Mouse (Mus musculus) cerebellum, adult 18-20 months (tissue): ENCODE data around the gene Romo1.
A peak's percentile ranks its signal among the peaks of the same experiment; 100 is the strongest.
"Not testable (repeated sequence)": the region's sequence is repeated elsewhere in the genome, so short reads cannot be mapped to it uniquely, and the experiment has no call there.

Source experiments
- DNase-seq, 2 experiments: peaks; one replicate each; pipeline ENCODE4 v3.0.0; 2021

Gene Romo1

DNA sequence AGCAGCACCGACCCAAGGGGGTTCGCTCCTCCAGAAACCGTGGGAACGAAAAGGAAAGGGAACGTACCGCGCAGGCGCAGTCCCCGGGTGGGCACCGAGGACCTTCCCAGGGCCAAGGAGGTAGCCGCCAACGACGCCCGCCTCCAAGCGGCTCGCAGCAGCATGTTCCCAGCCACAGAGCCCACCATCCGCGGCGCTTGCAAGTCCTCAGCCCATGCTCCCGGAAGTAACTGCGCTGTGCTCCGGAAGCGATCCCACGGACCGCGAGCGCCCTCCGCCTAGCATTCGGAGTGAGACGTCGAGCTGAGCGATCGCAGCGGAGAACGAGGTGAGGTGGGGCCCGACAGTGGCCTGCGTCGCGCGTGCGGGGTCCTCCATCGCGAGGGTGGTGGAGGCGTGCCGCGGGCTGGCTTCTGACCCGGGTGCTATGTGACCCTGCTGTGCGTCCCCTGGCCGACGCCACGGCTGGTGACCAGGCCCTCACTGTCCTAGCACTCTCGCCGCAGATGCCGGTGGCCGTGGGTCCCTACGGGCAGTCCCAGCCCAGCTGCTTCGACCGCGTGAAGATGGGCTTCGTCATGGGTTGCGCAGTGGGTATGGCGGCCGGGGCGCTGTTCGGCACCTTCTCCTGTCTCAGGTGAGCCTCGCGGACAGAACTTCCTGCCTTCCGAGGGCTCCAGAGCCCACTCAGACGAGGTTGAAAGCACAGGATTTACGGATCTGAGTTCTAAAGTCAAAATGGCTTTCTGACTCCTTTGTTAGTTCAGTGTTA is at the start of gene Romo1, which contains the start of gene Nfs1:
Romo1 (plus strand) TSS at position 87 of the 772 bp plus-strand sequence.
Nfs1 (minus strand) TSS at position 234 of the 772 bp plus-strand sequence.
- peak; percentile 89 to 90 for DNase-seq

DNA sequence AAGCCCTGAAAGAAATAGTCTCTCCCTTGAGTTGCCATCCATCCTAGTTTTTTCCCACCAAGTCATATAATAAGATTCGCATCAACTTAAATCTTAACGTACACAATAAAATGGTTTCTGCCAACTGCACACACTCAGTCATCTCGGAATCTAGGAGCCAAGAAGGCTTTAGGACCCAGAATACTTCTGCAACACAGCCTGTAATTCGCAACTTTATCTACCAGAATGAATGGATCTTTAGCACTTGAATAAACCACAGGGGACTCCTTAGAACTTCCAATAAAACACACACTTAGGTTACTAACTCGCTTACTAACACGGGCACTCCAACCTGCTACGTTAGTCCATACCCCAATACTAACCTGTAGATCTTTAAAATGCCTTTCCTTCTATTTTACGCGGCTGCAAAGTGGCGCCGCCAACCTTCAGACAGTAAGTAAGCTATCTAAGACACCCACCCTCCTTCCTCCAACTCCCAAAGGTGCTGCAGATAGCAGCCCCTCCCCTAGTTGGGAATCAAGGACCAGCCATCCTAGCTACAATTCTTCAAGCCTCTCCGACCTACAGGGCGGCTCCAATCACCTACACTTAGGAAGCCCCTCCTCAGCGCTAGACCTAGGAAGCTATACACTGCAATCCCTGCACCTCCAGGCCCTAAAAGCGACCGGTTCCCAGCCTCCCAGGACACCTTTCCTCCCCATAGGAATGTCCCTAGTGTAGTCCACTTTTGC is 33.0 kb upstream of the Romo1 start:
- peak; percentile 19 to 22 for DNase-seq

DNA sequence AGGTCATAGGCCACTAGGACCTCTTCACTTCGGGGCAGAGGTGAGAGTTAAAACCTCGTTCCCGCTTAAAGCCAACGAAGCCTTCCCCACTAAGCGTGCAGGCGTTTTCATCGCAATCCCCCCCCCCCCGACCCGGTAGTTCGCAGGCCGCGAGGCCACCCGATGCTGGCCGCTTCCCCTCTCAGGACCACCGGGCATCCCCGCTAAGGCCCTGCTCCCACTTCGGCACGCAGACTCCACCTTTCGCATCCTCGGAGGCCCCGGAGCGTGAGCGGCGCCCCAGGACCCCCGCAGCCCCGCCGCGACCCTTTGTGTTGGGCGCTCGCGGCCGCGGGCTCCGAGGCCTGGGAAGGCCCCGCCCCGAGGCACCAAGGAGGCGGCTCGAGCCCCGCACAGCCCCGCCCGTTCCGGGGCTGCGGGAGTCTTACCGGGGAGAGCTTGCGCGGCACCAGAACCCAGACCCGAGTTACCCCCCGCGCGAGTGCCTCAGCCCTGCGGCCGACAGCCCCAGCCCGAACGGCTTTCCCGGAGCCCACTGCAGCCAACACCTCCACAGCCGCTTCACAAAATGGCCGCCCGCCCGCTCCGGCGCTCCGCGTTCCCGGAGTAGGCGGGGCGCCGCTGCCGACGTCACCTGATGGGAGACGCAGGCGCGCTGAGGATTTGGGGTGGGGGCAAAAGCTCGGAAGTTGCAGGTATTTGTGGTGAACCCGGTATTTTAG is 32.3 kb upstream of the Romo1 start, which contains the start of the genes Cpne1 and Rbm12:
Cpne1 (minus strand) TSS at position 608 of the 722 bp plus-strand sequence.
Rbm12 (minus strand) TSS at position 621 of the 722 bp plus-strand sequence.
- DNase-seq: peak; percentile 90 to 95

DNA sequence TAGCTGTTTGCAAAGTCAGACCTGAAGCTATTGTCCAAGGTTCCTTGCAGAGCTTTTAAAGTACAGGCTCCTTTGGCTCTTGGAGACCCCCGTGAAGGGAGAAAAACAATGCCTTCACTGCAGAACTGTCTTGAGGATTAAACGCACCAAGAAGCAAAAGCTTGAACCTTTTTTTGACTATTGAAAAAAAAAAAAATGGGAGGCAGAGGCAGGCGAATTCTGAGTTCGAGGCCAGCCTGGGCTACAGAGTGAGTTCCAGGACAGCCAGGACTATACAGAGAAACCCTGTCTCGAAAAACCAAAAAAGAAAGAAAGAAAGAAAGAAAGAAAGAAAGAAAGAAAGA is 31.8 kb upstream of the Romo1 start:
- DNase-seq: not testable (repeated sequence)

DNA sequence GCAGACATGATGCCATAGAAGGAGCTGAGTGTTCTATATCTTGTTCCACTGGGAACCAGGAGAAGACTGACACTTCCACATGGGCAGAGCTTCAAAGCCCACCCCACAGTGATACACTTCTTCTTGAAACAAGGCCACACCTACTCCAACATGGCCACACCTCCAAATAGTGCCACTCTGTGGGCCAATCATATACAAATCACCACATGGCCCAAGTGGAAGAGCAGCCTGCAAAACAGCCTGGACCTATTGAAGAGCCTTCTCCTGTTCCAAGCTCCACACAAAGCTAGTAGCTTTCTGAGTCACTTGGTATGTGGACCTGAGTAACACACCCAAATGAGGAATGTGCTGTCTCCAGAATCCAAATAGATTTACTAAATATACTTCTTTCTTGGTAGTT is 24.3 kb upstream of the Romo1 start:
- DNase-seq: no peak

DNA sequence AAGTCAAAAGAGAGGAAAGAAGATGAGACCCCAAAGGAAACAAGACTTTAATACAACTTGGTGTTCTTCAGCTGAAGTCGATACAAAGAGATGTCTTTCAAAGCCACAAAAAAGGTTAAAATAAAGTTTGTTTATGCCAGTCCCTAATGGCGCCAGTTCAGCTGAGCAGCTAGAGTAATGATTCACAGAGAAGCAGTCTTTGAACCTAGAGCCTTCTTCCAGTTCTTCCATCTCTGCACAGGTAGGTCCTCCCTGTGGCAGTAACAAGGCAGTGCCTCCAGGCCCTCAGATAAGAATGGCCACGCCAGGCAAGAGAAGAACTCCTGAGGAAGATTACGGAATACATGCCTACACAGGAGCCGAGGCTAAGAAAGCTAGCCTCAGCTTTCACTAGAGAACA is 20.1 kb upstream of the Romo1 start:
- no peak for DNase-seq

DNA sequence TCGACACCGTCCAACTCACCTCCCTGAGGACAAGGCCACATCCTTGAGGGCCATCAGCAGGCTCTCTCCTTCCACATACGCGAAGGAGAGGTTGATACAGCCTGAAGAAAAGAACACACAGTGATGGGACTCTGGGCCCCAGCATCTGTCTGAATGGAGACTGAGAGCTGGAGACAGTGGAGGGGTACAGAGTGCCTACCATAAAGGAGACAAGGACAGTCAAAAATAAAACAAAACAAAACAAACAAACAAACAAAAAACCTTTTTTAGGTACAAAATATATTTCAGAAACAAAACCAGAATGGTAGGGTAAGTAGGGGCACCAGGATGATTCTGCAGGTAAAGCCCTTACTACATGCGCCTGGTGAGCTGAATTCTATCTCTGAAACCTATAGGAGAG is 16.8 kb upstream of the Romo1 start, which contains the start of gene Gm28036:
Gm28036 (minus strand) TSS at position 101 of the 400 bp plus-strand sequence.
- no peak for DNase-seq

DNA sequence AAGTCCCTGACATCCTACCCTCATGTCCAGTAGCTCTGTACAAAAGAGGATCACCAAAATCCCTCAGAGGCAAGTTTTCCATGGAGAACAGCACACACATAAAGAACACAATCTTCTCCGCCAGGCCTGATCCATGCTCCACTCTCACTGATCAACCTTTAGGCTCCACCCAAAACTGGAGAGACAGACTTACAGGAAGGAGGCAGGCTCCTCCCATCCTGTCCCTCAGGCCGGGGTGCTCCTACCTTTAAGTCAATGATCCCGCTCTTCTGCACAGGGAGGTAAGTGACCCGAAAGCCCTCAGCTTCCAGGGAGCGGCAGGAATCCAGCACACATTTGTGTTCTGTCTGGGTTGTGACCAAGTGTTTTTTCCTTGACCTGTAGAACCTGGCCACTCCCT is 9.7 kb upstream of the Romo1 start:
- no peak for DNase-seq

DNA sequence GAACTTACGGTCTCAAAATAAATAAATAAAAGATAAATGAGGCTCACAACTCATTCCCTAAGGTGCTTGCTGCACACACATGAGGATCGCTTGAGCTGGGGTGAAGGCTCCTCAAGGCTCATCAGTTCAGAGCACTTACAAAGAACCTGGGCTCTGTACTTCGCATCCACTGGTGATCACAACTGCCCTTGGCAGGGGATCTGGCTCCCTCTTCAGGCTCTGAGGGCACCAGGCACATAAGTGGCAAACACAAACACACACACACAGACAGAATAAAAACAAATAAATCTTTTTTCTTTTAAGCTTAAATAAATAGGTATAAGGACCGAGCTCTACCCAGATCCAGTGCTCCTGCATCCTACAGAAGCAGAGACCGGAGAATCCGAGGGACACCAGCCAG is 8.1 kb upstream of the Romo1 start:
- DNase-seq: no peak

DNA sequence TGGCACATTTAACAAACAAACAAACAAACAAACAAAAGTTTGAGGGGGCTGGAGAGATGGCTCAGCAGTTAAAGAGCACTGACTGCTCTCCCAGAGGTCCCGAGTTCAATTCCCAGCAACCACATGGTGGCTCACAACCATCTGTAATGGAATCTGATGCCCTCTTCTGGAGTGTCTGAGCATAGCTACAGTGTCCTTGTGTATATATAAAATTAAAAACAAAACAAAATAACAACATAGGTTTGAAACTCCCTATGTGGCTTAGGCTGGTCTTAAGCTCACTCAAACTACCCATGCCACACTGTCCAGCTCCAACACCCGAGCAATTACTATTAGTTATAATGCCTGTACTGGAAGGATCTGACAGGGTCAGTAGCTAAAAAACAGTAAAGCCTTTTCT is 1.0 kb upstream of the Romo1 start:
- DNase-seq: no peak

DNA sequence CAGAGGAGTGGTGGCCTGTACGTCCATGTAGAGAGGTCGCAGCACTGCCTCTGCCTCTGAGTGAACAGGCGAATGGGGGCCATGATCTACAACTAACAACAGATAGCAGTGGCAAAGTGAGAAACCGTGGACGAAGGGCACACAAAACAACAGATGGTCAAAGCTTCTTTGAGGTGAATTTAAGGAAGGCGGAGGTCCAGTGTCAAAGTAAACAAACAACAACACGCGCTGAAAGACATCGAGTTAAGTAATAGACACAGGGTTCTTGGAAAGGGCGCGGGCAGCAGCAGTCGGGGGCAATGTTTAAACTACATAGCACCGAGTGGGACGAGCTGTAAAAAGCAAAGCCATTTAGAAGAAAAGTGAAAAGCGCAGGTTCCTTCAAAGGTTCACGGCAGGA is 472 bp upstream of the Romo1 start:
- no peak for DNase-seq

DNA sequence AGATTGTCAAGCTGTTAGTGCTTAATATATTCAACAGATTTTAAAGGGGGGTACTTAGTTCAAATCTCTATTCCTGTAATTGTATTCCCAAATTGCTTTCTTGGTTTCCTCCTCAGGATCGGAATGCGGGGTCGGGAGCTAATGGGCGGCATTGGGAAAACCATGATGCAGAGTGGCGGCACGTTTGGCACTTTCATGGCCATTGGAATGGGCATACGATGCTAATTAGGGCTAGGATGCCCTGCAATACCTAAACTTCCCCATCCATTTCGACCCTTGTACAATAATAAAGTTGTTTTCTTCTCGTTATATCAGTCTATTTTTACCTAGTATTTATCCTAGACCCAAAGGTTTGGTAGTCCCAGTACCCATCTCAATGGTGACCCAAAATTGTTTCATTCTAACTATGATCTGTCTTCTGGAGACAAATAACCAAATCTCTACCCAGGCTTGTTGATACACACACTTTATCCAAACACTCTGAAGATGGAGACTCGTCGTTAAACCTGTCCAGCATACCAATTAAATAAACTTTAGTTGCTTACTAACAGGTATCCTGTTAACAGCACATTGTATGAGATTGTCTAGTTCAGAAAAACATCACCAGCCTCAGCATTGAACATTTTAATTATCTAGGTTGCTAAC is 1.8 kb downstream of the Romo1 start:
- DNase-seq: no peak

DNA sequence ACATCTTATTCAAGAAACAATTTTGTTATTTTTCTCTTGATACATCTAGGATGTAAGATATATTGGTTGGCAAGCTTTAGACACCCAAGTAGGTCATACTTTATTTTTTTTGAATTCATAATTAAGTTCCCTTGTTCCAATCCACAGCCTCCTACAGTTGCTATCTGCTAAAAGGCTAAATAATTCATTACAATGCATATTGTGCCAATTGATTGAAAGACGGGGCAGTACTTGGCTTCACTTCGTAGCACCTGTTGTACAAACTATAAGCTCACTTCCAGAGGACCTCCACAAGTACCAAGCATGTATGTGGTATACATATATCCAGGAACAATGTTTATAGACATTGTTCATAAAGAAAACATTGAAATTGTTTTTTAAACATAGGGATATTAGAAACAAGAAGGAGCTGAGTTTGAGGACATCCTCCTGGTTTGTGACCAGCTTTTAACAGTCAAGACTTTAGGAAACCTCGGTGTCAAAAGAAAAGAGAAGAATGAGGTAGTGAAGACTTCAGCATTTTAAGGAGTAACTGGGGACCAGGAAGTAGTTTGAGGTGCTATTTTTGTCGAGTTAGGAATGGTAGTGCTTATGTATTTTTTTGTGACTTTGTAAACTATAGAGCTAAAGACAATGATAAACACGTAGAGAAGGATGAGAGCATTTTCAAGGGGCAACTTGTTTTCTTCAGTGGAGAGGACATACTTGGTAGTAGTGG is 2.6 kb downstream of the Romo1 start:
- DNase-seq: no peak

DNA sequence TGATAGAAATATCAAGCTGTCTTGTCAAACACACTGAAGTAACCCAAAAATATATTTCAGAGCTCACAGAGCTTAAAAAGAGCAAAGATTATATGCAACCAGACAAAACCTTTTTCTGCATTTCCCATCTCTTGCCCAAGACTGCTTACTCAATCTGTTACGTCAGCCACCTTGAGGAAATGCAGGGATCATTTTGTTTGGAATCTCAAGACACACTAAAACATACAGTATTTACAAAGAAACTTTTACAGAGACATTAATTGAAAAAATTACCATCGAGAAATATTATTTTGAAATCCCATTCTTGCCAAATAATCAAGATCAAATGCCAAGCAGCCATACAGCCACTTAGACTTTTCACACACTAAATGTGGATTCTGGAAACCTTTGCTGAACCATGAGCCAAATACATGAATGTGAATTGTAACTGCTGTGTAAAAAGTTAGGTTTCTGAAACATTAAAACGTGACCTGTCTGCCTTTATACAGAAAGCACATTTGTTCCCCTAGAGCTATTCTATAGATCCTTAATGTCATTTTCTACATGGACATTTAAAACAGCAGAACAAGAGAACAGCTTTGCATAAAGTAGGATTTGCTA is 3.6 kb downstream of the Romo1 start:
- DNase-seq: no peak

DNA sequence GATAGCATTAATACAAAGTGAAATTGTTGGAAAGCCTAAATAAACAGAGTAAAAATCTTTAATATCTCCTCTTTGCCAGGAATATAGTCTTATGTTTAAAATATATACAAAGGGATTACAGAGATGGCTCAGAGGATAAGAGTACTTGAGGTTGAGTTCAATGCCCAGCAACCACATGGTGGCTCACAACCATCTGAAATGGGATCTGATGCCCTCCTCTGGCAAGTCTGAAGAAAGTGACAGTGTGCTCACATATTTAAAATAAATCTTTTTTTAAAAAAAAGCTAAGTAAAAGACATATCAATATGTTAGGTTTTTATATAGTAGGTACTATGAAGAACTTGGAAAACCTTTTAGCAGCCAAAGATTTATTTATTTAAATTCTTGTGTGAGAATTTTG is 7.7 kb downstream of the Romo1 start:
- peak in 1 of 2 experiments; percentile 14 for DNase-seq

DNA sequence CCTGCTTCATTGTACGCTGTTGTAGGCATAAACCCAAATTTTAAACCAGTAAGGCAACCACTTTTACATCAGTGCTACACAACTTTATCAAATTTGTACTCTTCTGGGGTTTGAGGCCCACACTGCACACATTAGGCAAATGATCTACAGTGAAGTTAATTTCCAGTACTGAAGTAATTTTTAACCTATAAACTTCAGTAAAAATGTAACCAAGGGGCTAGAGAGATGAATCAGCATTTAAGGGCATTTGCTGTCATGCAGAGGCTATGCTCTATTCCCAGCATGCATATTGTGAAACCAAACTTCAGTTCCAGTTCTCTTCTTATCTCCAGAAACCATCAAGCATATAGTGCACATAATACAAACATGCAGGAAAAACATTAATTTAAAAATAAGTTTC is 21.6 kb downstream of the Romo1 start:
- DNase-seq: no peak

DNA sequence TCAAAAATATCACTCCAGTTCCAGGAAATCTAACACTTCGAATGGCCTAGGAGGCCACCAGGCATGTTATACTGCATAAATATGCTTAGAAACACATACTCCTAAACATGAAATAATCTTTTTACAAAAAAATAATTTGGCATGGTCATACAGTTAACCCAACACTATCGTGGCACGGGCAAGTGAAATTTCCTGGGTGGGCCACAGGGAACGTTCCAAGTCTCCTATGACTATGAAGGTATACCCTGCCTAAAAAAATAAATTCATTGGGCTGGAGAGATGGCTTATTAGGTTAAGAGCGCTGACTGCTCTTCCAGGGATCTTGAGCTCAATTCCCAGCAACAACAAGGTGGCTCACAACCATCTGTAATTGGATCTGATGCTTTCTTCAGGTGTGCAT is 22.7 kb downstream of the Romo1 start:
- DNase-seq: no peak

DNA sequence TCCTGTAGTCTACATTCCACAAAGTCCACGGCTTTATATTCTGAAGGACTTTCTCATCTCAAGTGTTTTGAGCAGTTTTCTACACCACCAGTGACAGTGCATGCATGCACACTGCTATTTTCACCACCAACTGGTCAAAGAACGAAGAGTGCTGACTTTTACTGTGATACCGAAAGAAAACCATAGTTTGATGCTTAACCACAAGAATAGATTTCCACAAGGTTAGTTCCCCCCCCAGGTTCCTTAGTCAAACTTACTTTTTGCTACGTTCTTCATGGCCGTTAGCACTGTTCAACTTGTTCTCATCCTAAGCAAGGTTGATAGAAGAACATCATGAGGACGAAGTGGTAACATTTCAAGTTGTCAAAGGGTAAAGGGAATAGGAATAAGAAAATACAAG is 33.2 kb downstream of the Romo1 start:
- no peak for DNase-seq

DNA sequence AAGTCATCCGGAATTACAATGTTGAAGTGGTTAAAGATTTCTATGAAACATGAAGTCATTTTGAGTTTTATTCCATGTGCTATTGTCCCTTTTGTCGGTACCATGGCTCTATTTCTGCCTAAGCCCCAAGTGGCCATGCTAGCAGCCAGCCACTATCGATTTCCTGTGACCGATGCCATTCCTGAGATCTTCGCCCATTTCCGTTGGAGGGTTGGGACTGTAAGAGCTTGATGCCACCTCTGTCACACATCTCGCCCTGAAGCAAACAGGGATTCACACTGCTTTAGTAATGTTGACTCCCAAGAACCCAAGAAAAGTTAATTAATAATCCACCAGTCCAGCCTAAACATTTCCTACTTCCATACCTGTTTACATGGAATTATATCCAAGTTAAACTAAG is 33.8 kb downstream of the Romo1 start:
- DNase-seq: no peak

DNA sequence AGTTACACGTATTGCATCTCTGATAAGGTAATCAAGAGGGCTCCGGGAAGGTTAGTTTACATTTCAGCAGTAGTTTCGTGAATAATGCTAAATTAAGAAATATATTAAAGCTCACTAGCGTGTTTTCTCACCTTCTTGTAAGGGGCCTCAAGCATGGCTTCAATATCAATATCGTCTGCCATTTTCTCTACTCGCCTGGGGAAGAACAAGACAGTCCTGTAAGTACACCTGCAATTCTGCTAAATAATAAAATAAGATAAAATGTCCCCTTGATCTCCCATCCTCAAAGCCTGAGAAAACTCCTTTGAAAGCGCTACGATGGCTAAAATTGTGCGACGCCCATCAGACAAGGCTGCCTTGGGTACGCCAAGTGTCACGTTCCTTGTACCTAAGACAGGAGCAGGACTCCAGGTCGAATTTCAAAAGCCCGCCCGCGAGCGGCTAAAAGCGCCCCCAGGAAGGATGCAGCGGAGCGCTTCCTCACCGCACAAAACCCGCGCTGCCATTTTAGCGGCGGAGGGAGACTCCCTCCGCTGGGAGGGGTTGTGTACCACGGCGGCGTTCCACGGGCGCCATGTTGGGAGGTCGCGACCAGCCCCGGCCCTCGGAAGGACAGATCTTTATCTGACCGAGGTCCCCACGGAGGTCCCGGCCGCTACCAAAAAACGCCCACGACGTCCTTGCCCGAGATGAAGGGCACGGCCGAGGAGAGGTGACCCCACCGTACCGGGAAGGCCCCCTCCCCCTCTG is 35.4 kb downstream of the Romo1 start:
- DNase-seq: peak; percentile 69 to 77

DNA sequence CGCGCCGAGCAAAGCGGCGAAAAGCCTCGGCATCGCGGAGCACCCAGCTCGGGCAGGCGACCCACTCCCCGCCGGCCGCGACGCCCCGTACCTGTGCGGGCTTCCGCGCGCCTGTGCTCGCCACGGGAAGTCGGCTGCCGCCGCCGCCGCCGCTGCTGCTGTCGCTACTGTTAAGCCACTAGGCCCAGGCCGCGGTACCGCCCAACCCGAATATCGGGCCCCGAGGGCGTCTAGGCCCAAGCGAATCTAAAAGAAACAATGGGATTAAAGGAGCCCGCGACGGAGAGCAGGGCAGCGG is 35.9 kb downstream of the Romo1 start:
- no peak for DNase-seq
